Mouse (Mus musculus) heart, postnatal 0 days (tissue): ENCODE results near the gene Tnfrsf25. TPM values are rescaled to one million over a fixed set of nuclear protein-coding genes. Genes with fewer than 3 reads are reported as not detected.

Experiments used
- ATAC-seq: fragments of 200-750 bp; cut with Nextera tagmentation; 2 replicates; pipeline ENCODE4 v1.8.0; 2017; ENCODE audit warnings: low read depth, moderate number of reproducible peaks, moderate library complexity; ENCODE audit not compliant: insufficient read depth
- DNase-seq: peaks from one replicate; pipeline ENCODE4 v3.0.0-alpha.2; 2016; ENCODE audit warnings: low spot score
- H3K27ac ChIP-seq: fragments of 300-500 bp; sonication (generic); 2 replicates; pipeline ENCODE4 v1.5.1; 2014; ENCODE audit warnings: low read depth, mild to moderate bottlenecking
- H3K27me3 ChIP-seq: fragments of 300-500 bp; sonication (generic); 2 replicates; pipeline ENCODE4 v1.6.1; 2014; ENCODE audit warnings: low read length, mixed read lengths; ENCODE audit not compliant: control insufficient read depth, insufficient read depth
- H3K36me3 ChIP-seq: fragments of 300-500 bp; sonication (generic); replicated peaks from 2 replicates; pipeline ENCODE4 v1.6.1; 2014; ENCODE audit warnings: low read length, mixed read lengths; ENCODE audit not compliant: control insufficient read depth, insufficient read depth
- H3K4me1 ChIP-seq: fragments of 300-500 bp; sonication (generic); 2 replicates; pipeline ENCODE4 v1.6.1; 2014; ENCODE audit warnings: antibody characterized with exemption; ENCODE audit not compliant: control insufficient read depth, insufficient read depth
- H3K4me2 ChIP-seq: fragments of 300-500 bp; sonication (generic); 2 replicates; pipeline ENCODE4 v1.6.1; 2014; ENCODE audit warnings: low read depth, mild to moderate bottlenecking, low read length, moderate library complexity
- H3K4me3 ChIP-seq: fragments of 300-500 bp; sonication (generic); 2 replicates; pipeline ENCODE4 v1.5.1; 2014; ENCODE audit warnings: low read depth, low read length
- H3K9ac ChIP-seq: fragments of 300-500 bp; sonication (generic); replicated peaks from 2 replicates; pipeline ENCODE4 v1.6.1; 2014; ENCODE audit warnings: low read depth, low read length, mixed read lengths
- H3K9me3 ChIP-seq: fragments of 300-500 bp; sonication (generic); replicated peaks from 2 replicates; pipeline ENCODE4 v1.6.1; 2016; ENCODE audit warnings: low read length; ENCODE audit not compliant: control insufficient read depth
- CTCF ChIP-seq: IDR thresholded peaks from 2 replicates; pipeline ENCODE4 v1.5.1; 2016; ENCODE audit warnings: antibody characterized with exemption, control low read depth, low read depth
- EP300 ChIP-seq: IDR thresholded peaks from 2 replicates; pipeline ENCODE4 v1.6.1; 2016; ENCODE audit warnings: antibody characterized with exemption, low read depth
- WGBS: fragments of 180-500 bp; shearing (Covaris S2); extraction: QIAGEN DNeasy Blood & Tissue Kit; methylation state at CpG from one replicate; pipeline ENCODE4 v1.1.7; 2014; 5-methylcytosine and 5-hydroxymethylcytosine counted together
- polyA plus RNA-seq: library from polyadenylated mRNA; unstranded; fragments of >200 nt; fragmentation: Nextera tagmentation; extraction: Ambion mirVana; gene quantifications from 2 replicates; pipeline ENCODE4 v1.2.1, GENCODE M21; 2015
- total RNA-seq: library from RNA; depleted of rRNA; stranded (reverse); fragments of >200 nt; gene quantifications from 2 replicates; pipeline ENCODE4 v1.2.3, GENCODE M21; 2014; ENCODE audit warnings: low replicate concordance

Gene Tnfrsf25
- total and polyA plus RNA-seq, 2 experiments from 2014 or later, result 0.75 TPM; not detected in 1

DNA sequence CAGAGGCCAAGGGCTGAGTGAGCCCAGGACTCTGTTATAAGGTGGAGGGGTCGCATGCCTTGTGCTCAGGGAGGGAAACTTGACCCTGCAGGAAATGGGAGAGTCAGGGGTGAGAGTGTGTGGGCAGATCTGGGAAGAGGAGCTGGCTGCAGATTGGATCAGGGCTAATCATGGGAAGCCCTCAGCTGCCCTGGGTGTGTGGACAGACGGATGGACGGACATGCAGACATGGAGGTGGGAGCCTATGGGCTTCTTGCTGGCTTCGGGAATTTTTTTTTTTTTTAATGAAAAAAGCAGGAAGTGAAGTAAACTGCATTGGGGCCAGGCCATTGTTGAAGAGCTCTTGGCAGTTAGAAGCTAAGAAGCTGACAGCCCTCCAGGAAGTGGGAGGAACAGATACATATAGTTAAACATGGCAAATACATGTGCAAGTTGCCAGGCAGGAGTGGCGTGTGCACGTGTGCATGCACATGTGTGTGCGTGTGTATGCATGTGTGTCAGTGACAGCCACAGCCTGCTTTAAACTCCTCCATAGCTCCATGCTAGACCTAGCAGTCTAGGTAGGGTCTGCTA, 14.6 kb upstream of the Tnfrsf25 start:
- ATAC-seq, result peak; percentile 10; the same call in 1 of the 2 replicates
- peak overlapping the region; percentile 76 for H3K27ac ChIP-seq
- H3K4me3 ChIP-seq, result no peak overlapping the region
- H3K4me1 ChIP-seq, result peaks cover 10% of the 10 kb centered on the region
- H3K27me3 ChIP-seq, result no peaks in the 10 kb centered on the region
- peak; percentile 70 for DNase-seq
- H3K9ac ChIP-seq, result no peak overlapping the region
- TF ChIP-seq EP300 (no peak), CTCF (no peak)
- H3K9me3 ChIP-seq, result no peaks in the 10 kb centered on the region
- WGBS, result 52% methylated on average over 7 of the region's 7 CpGs
- H3K4me2 ChIP-seq, result peak overlapping the region; percentile 7; the same call in 1 of the 2 replicates
- peaks cover 37% of the 10 kb centered on the region for H3K36me3 ChIP-seq

DNA sequence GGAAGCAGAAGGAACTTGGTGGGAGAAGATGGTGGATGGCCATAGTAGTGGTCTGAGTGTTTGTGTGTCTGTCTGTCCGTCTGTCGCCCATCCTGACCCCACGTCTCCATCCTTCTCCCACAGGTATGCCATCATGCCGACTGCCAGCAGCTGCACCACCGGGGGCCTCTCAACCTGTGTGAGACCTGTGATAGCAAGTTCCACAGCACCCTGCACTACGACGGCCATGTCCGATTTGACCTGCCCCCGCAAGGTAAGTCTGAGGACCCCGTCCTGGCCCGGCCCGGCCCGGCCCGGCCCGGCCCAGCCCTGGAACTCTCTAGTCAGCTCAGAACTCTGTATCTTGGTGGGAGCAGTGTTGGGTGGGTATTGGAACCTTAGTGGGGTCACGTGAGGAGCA, 13.8 kb upstream of the Tnfrsf25 start:
- no peak for TF ChIP-seq EP300
- TF ChIP-seq CTCF, result no peak
- WGBS, result 93% methylated on average over 16 of the region's 16 CpGs
- ATAC-seq (no peak), DNase-seq (no peak)
- Histone ChIP-seq H3K9ac (no peak overlapping the region), H3K4me3 (no peak overlapping the region), H3K4me2 (peak overlapping the region; percentile 7; the same call in 1 of the 2 replicates), H3K9me3 (no peaks in the 10 kb centered on the region), H3K27me3 (no peaks in the 10 kb centered on the region), H3K4me1 (peaks cover 10% of the 10 kb centered on the region), H3K27ac (no peak overlapping the region), H3K36me3 (peaks cover 45% of the 10 kb centered on the region)

DNA sequence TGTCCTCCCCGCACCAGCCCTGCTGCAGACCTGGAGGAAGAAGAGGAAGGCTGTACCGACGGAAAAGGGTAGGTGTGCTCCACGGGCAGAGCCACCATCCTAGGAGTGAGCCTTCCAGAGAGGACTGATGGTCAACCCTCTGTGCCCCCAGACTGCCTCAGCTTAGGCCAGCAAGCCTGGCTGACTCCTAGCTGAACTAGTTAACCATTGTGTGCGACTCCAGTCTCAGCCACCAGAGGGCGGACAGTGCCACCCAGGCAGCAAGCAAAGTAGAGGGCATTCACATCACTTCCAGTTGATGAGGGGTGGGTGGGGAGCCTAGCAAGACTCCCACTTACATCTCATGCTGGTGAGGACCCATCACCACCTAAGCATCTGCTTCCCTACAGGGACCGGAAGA, 12.7 kb upstream of the Tnfrsf25 start:
- Histone ChIP-seq H3K27ac (no peak overlapping the region), H3K9me3 (no peaks in the 10 kb centered on the region), H3K9ac (no peak overlapping the region), H3K27me3 (no peaks in the 10 kb centered on the region), H3K4me2 (no peak overlapping the region), H3K4me3 (no peak overlapping the region), H3K36me3 (peaks cover 53% of the 10 kb centered on the region), H3K4me1 (peaks cover 14% of the 10 kb centered on the region)
- ATAC-seq, result 0 out of 2 replicates have a peak, but pooled peaks have one; percentile 13
- WGBS, result 42% methylated on average over 7 of the region's 7 CpGs
- TF ChIP-seq EP300 (no peak), CTCF (peak; percentile 78)
- no peak for DNase-seq

DNA sequence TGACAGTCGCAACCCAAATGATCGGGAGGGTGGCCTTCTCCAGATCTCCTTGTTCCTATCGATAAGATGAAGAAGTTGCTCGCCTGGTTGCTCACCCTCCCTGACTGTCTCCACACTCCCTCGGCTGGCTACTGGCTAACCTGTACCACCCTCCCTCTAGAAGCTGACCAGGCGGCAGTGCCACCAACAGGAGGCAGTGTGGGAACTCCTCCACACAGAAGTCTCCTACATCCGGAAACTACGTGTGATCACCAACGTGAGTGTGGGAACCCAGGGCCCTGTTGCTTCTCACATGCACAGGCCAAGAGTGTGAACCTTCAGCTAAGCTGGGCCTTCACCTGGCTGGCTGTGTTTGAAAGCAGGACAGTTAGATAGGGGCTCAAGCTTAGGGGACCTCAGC, 9.0 kb upstream of the Tnfrsf25 start:
- Histone ChIP-seq H3K36me3 (peaks cover 88% of the 10 kb centered on the region), H3K9me3 (no peaks in the 10 kb centered on the region), H3K27me3 (no peaks in the 10 kb centered on the region; the same call in 1 of the 2 replicates), H3K4me2 (no peak overlapping the region), H3K9ac (no peak overlapping the region), H3K27ac (no peak overlapping the region), H3K4me3 (no peak overlapping the region), H3K4me1 (0 out of 2 replicates have a peak, but pooled peaks cover 8% of the 10 kb centered on the region)
- no peak for DNase-seq
- 68% methylated on average over 9 of the region's 9 CpGs for WGBS
- TF ChIP-seq CTCF (no peak), EP300 (no peak)
- ATAC-seq, result no peak

DNA sequence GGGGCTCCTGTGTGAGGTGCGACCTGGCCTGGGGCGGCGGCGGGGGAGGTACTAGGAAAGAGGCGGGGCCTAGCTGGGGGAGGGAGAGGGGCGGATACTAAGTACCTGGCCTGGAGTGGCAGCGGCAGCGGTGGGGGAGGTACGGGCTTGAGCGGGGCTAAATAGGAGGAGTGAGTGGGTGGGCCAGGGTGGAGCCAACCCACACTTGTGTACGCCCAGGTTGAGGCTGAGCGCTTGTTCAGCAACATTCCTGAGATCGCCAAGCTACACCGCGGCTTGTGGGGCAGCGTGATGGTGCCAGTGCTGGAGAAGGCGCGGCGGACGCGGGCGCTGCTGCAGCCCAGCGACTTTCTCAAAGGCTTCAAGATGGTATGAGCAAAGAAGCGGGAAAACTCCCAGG, 8.2 kb upstream of the Tnfrsf25 start:
- 0 out of 2 replicates have a peak, but pooled peaks cover 8% of the 10 kb centered on the region for H3K4me1 ChIP-seq
- TF ChIP-seq CTCF (no peak), EP300 (no peak)
- H3K27ac ChIP-seq, result no peak overlapping the region
- no peaks in the 10 kb centered on the region for H3K9me3 ChIP-seq
- H3K4me2 ChIP-seq, result peak overlapping the region; percentile 49
- DNase-seq, result peak; percentile 13
- peak overlapping the region; percentile 24 for H3K4me3 ChIP-seq
- 27% methylated on average over 24 of the region's 24 CpGs for WGBS
- peak; percentile 30 for ATAC-seq
- no peaks in the 10 kb centered on the region; the same call in 1 of the 2 replicates for H3K27me3 ChIP-seq
- H3K36me3 ChIP-seq, result peaks cover 89% of the 10 kb centered on the region
- H3K9ac ChIP-seq, result no peak overlapping the region
